Mouse (Mus musculus): ENCODE measurements around the gene Leng1. TPM values are rescaled to one million over a fixed set of nuclear protein-coding genes. Genes with fewer than 3 reads are reported as not detected.
A peak's percentile ranks its signal among the peaks of the same experiment; 100 is the strongest.

Gene Leng1
- polyA plus RNA-seq, 1 experiment: 22.0 TPM

- H3K4me1 ChIP-seq: peaks cover 75% of the 10 kb centered on the region
- no peaks in the 10 kb centered on the region for H3K9me3 ChIP-seq
- H3K4me3 ChIP-seq (replicated peaks): peak overlapping the region; percentile 93
- peaks cover 75% of the 10 kb centered on the region for H3K36me3 ChIP-seq (replicated peaks; ENCODE audit: low read length)
- H3K27me3 ChIP-seq (replicated peaks): no peaks in the 10 kb centered on the region
- TF ChIP-seq GATA1 (IDR thresholded peaks at IDR 0.05; ENCODE audit: borderline replicate concordance, low read length): no peak
These were observed 35.2 kb downstream of the Leng1 start for GRCm38 (mm10) chr7:3630478-3630815.

GRCm38 (mm10) chr7:3629543-3630477 lies 35.8 kb downstream of the Leng1 start, which contains the start of the genes Tfpt and Prpf31:
Gene Tfpt, minus strand, starts transcription at chr7:3629929.
Gene Prpf31, plus strand, starts transcription at chr7:3629985.
- no peaks in the 10 kb centered on the region for H3K27me3 ChIP-seq (replicated peaks)
- peak within 1 kb of the TSS; percentile 93 for H3K4me3 ChIP-seq (replicated peaks)
- peaks cover 75% of the 10 kb centered on the region for H3K36me3 ChIP-seq (replicated peaks; ENCODE audit: low read length)
- H3K4me1 ChIP-seq: peaks cover 80% of the 10 kb centered on the region
- H3K9me3 ChIP-seq: no peaks in the 10 kb centered on the region
- TF ChIP-seq FLI1 (IDR thresholded peaks at IDR 0.05; ENCODE audit: low read length): 0 out of 2 replicates have a peak, but pooled peaks have one; percentile 61
- TF ChIP-seq GATA1 (IDR thresholded peaks at IDR 0.05; ENCODE audit: borderline replicate concordance, low read length): no peak

- Histone ChIP-seq H3K4me3 (replicated peaks) (peak overlapping the region; percentile 93), H3K27me3 (replicated peaks) (no peaks in the 10 kb centered on the region), H3K9me3 (no peaks in the 10 kb centered on the region), H3K36me3 (replicated peaks; ENCODE audit: low read length) (peaks cover 76% of the 10 kb centered on the region), H3K4me1 (peaks cover 82% of the 10 kb centered on the region)
- TF ChIP-seq FLI1 (IDR thresholded peaks at IDR 0.05; ENCODE audit: low read length) (no peak), GATA1 (IDR thresholded peaks at IDR 0.05; ENCODE audit: borderline replicate concordance, low read length) (no peak)
These were observed 36.6 kb downstream of the Leng1 start for GRCm38 (mm10) chr7:3629030-3629429.

- H3K4me3 ChIP-seq (replicated peaks): peak within 1 kb of the TSS; percentile 94
- peaks cover 39% of the 10 kb centered on the region for H3K36me3 ChIP-seq (replicated peaks; ENCODE audit: low read length)
- H3K27me3 ChIP-seq (replicated peaks): no peaks in the 10 kb centered on the region
- TF ChIP-seq FLI1 (IDR thresholded peaks at IDR 0.05; ENCODE audit: low read length) (no peak), GATA1 (IDR thresholded peaks at IDR 0.05; ENCODE audit: borderline replicate concordance, low read length) (no peak)
- H3K9me3 ChIP-seq: no peaks in the 10 kb centered on the region
- H3K4me1 ChIP-seq: peaks cover 73% of the 10 kb centered on the region
These were observed 48.2 kb downstream of the Leng1 start, which contains the start of gene Ndufa3 for GRCm38 (mm10) chr7:3617242-3617995. Gene Ndufa3, plus strand, starts transcription at chr7:3617373.

- Histone ChIP-seq H3K9me3 (no peaks in the 10 kb centered on the region), H3K4me3 (replicated peaks) (peak overlapping the region; percentile 94)
- TF ChIP-seq GATA1 (IDR thresholded peaks at IDR 0.05; ENCODE audit: borderline replicate concordance, low read length) (no peak), FLI1 (IDR thresholded peaks at IDR 0.05; ENCODE audit: low read length) (no peak)
These were observed 49.0 kb downstream of the Leng1 start for GRCm38 (mm10) chr7:3616389-3617241.

GRCm38 (mm10) chr7:3616057-3616388 lies 49.6 kb downstream of the Leng1 start, which contains the start of gene Oscar:
Gene Oscar, minus strand, starts transcription at chr7:3616157.
- Histone ChIP-seq H3K9me3 (no peaks in the 10 kb centered on the region), H3K27me3 (replicated peaks) (no peaks in the 10 kb centered on the region), H3K4me3 (replicated peaks) (peak within 1 kb of the TSS; percentile 94), H3K36me3 (replicated peaks; ENCODE audit: low read length) (peaks cover 25% of the 10 kb centered on the region), H3K4me1 (peaks cover 87% of the 10 kb centered on the region)
- no peak for TF ChIP-seq GATA1 (IDR thresholded peaks at IDR 0.05; ENCODE audit: borderline replicate concordance, low read length)
- no peak for TF ChIP-seq FLI1 (IDR thresholded peaks at IDR 0.05; ENCODE audit: low read length)

More at GRCm38 (mm10) chr7:3616389-3617241, 49.0 kb downstream of the Leng1 start:
- H3K27me3 ChIP-seq (replicated peaks): no peaks in the 10 kb centered on the region
- H3K36me3 ChIP-seq (replicated peaks; ENCODE audit: low read length): peaks cover 31% of the 10 kb centered on the region
- peaks cover 81% of the 10 kb centered on the region for H3K4me1 ChIP-seq

- Histone ChIP-seq H3K27me3 (replicated peaks) (no peaks in the 10 kb centered on the region), H3K9me3 (no peaks in the 10 kb centered on the region), H3K36me3 (replicated peaks; ENCODE audit: low read length) (peaks cover 5% of the 10 kb centered on the region), H3K4me3 (replicated peaks) (no peak overlapping the region), H3K4me1 (peaks cover 88% of the 10 kb centered on the region)
- no peak for TF ChIP-seq GATA1 (IDR thresholded peaks at IDR 0.05; ENCODE audit: borderline replicate concordance, low read length)
- TF ChIP-seq FLI1 (IDR thresholded peaks at IDR 0.05; ENCODE audit: low read length): no peak
These were observed 51.6 kb downstream of the Leng1 start for GRCm38 (mm10) chr7:3614021-3614420.

GRCm38 (mm10) chr7:3611006-3611405 lies 54.6 kb downstream of the Leng1 start:
- Histone ChIP-seq H3K36me3 (replicated peaks; ENCODE audit: low read length) (no peaks in the 10 kb centered on the region), H3K4me3 (replicated peaks) (peak overlapping the region; percentile 72), H3K9me3 (peaks cover under 1% of the 10 kb centered on the region), H3K4me1 (peaks cover 81% of the 10 kb centered on the region), H3K27me3 (replicated peaks) (no peaks in the 10 kb centered on the region)
- TF ChIP-seq GATA1 (IDR thresholded peaks at IDR 0.05; ENCODE audit: borderline replicate concordance, low read length) (no peak), FLI1 (IDR thresholded peaks at IDR 0.05; ENCODE audit: low read length) (no peak)

GRCm38 (mm10) chr7:3610437-3610836 lies 55.2 kb downstream of the Leng1 start:
- Histone ChIP-seq H3K27me3 (replicated peaks) (no peaks in the 10 kb centered on the region), H3K4me1 (peaks cover 76% of the 10 kb centered on the region), H3K36me3 (replicated peaks; ENCODE audit: low read length) (peaks cover 3% of the 10 kb centered on the region), H3K9me3 (peaks cover 4% of the 10 kb centered on the region), H3K4me3 (replicated peaks) (peak overlapping the region; percentile 72)
- TF ChIP-seq GATA1 (IDR thresholded peaks at IDR 0.05; ENCODE audit: borderline replicate concordance, low read length): no peak
- TF ChIP-seq FLI1 (IDR thresholded peaks at IDR 0.05; ENCODE audit: low read length): 0 out of 2 replicates have a peak, but pooled peaks have one; percentile 39

Other genes starting within 250 kb of the Leng1 start
- gene Cacng6, start 241.6 kb downstream of the Leng1 start, polyA plus RNA-seq (2012; ENCODE audit: insufficient read depth, low replicate concordance): not detected in 2 replicates
- not detected in 2 replicates for gene Tarm1, start 163.2 kb downstream of the Leng1 start, polyA plus RNA-seq (2012; ENCODE audit: insufficient read depth, low replicate concordance)
- gene Oscar, start 49.7 kb downstream of the Leng1 start, polyA plus RNA-seq (2012; ENCODE audit: insufficient read depth, low replicate concordance): 1.4 TPM in 1 of 2 replicates, not detected in the other
- 16.3 and 87.7 TPM in 2 replicates for gene Ndufa3, start 48.5 kb downstream of the Leng1 start, polyA plus RNA-seq (2012; ENCODE audit: insufficient read depth, low replicate concordance)
- gene Tfpt, start 35.9 kb downstream of the Leng1 start, polyA plus RNA-seq (2012; ENCODE audit: insufficient read depth, low replicate concordance): 31.4 and 57.9 TPM in 2 replicates
- 7.5 and 49.6 TPM in 2 replicates for gene Prpf31, start 35.9 kb downstream of the Leng1 start, polyA plus RNA-seq (2012; ENCODE audit: insufficient read depth, low replicate concordance)
- gene Cnot3, start 20.6 kb downstream of the Leng1 start, polyA plus RNA-seq (2012; ENCODE audit: insufficient read depth, low replicate concordance): 518 and 624 TPM in 2 replicates
- 3.3 and 9.3 TPM in 2 replicates for gene Tmc4, start 11.7 kb upstream of the Leng1 start, polyA plus RNA-seq (2012; ENCODE audit: insufficient read depth, low replicate concordance)
- gene Tsen34, start 27.0 kb upstream of the Leng1 start, polyA plus RNA-seq (2012; ENCODE audit: insufficient read depth, low replicate concordance): 60.0 and 93.4 TPM in 2 replicates
- 210 and 251 TPM in 2 replicates for gene Mboat7, start 27.7 kb upstream of the Leng1 start, polyA plus RNA-seq (2012; ENCODE audit: insufficient read depth, low replicate concordance)
- 123 and 1,094 TPM in 2 replicates for gene Rps9, start 38.2 kb upstream of the Leng1 start, polyA plus RNA-seq (2012; ENCODE audit: insufficient read depth, low replicate concordance)
- gene Pirb, start 54.6 kb upstream of the Leng1 start, polyA plus RNA-seq (2012; ENCODE audit: insufficient read depth, low replicate concordance): 14.2 TPM in 1 of 2 replicates, not detected in the other
- gene Gm15448, start 159.8 kb upstream of the Leng1 start, polyA plus RNA-seq (2012; ENCODE audit: insufficient read depth, low replicate concordance): not detected in 2 replicates
- 0.23 TPM in 1 of 2 replicates, not detected in the other for gene Pira2, start 179.2 kb upstream of the Leng1 start, polyA plus RNA-seq (2012; ENCODE audit: insufficient read depth, low replicate concordance)
- 0.12 TPM in 1 of 2 replicates, not detected in the other for gene Gm14548, start 232.3 kb upstream of the Leng1 start, polyA plus RNA-seq (2012; ENCODE audit: insufficient read depth, low replicate concordance)
- gene Lilra6, start 249.7 kb upstream of the Leng1 start, polyA plus RNA-seq (2012; ENCODE audit: insufficient read depth, low replicate concordance): 1.1 TPM in 1 of 2 replicates, not detected in the other

All from megakaryocyte, embryonic 14.5 days (primary cell).